Mouse (Mus musculus): ENCODE data around the gene Sigmar1. TPM values are rescaled to one million over a fixed set of nuclear protein-coding genes. Genes with fewer than 3 reads are reported as not detected.
"Not testable (repeated sequence)": the region's sequence is repeated elsewhere in the genome, so short reads cannot be mapped to it uniquely, and the experiment has no call there.

Gene Sigmar1
- polyA plus RNA-seq, 1 experiment from 2014 or later, result 70.3 TPM

DNA sequence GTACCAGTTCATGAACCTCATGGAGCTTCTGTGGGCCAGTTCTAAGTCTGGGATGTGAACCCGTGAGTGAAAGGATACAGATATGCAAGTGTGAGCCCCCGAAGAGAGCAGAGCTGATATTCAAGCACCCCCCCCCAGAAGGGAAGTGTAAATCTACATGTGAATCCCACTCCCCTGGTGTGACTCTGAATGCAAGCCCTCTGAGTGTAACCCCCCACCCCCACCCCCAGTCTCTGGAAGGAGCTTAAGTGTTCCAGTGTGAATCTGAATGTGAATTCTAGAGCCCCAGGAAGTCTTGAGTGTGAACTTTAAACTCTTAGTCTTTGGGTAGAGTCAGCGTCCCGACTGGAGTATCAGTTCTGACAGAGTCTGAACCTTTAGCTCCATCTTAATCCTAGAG is 62.4 kb downstream of the Sigmar1 start:
- H3K4me3 ChIP-seq (ENCODE audit: inconsistent target); H3K79me2 ChIP-seq (ENCODE audit: inconsistent target); H3K36me3 ChIP-seq (ENCODE audit: inconsistent target); H3K27ac ChIP-seq: not testable (repeated sequence)
- WGBS (ENCODE audit: missing documents), result 18% methylated on average over 4 of the region's 4 CpGs

DNA sequence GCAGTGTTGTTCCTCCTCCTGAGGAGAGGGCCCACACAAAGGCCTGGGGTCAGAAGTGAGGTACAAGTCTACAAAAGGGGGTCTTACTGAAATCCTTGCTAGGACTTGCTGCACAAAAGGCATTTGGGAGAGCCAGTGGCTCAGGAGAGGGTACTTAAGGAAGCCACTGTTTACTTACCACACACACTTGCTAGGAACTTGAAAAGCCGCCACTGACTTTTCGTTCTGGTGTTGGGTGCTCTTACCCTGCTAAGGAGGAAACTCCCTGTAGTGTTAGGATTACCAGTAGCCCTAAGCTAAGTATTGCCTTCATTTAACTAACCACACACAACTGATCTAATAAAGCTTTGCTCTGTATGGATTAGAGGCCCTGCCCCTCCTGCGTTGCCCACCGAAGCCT is 65.9 kb downstream of the Sigmar1 start:
- not testable (repeated sequence) for H3K36me3 ChIP-seq (ENCODE audit: inconsistent target); H3K4me3 ChIP-seq (ENCODE audit: inconsistent target); H3K27ac ChIP-seq; H3K79me2 ChIP-seq (ENCODE audit: inconsistent target)
- no CpG with 5 or more reads among the region's 4 CpGs for WGBS (ENCODE audit: missing documents)

DNA sequence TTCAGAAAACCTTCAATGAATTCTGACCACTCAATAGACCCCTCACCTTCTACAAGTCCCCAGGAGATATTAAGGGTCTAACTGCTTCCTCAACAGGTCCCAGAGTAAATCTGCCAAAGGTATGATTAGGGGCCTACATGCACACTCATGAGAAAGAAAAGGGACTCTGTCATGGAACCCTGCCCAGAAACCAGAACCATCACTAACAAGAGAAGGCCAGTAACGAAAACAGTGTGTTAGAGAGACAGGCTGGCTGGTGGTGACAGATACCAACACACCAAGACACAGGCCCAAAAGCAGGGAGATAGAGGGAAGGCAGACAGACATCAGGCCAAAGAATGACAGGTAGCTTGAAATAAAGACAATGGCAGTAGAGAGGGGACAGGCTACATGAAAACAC is 67.4 kb downstream of the Sigmar1 start:
- H3K4me3 ChIP-seq (ENCODE audit: inconsistent target); H3K36me3 ChIP-seq (ENCODE audit: inconsistent target); H3K79me2 ChIP-seq (ENCODE audit: inconsistent target); H3K27ac ChIP-seq: not testable (repeated sequence)
- WGBS (ENCODE audit: missing documents), result 100% methylated on average over 1 of the region's 1 CpGs

Other genes starting within 250 kb of the Sigmar1 start
- 0.22 TPM in 1 of 3 replicates, not detected in the others for gene 1110017D15Rik, start 238.8 kb downstream of the Sigmar1 start, polyA plus RNA-seq (2018)
- gene Fam219a, start 186.6 kb downstream of the Sigmar1 start, polyA plus RNA-seq (2018), result 53.0 to 79.9 TPM (median 67.6 TPM) in 3 replicates
- 0.25 to 1.1 TPM (median 0.45 TPM) in 3 replicates for gene Dnaic1, start 186.4 kb downstream of the Sigmar1 start, polyA plus RNA-seq (2018)
- 1.2 to 3.7 TPM (median 1.6 TPM) in 3 replicates for gene Enho, start 115.8 kb downstream of the Sigmar1 start, polyA plus RNA-seq (2018)
- gene Cntfr, start 59.1 kb downstream of the Sigmar1 start, polyA plus RNA-seq (2018), result not detected in 3 replicates
- 34.7 to 49.1 TPM (median 47.4 TPM) in 3 replicates for gene Il11ra1, start 56.2 kb downstream of the Sigmar1 start, polyA plus RNA-seq (2018)
- gene Rpp25l, start 42.6 kb downstream of the Sigmar1 start, polyA plus RNA-seq (2018), result 6.4 to 25.9 TPM (median 19.8 TPM) in 3 replicates
- gene Dctn3, start 33.0 kb downstream of the Sigmar1 start, polyA plus RNA-seq (2018), result 34.4 to 93.4 TPM (median 69.6 TPM) in 3 replicates
- gene Arid3c, start 25.0 kb downstream of the Sigmar1 start, polyA plus RNA-seq (2018), result not detected in 3 replicates
- 18.2 to 19.2 TPM (median 18.2 TPM) in 3 replicates for gene Galt, start 929 bp downstream of the Sigmar1 start, polyA plus RNA-seq (2018)
- 1.1 to 3.3 TPM in 2 of 3 replicates, not detected in the other for gene Ccl27a, start 18.1 kb upstream of the Sigmar1 start, polyA plus RNA-seq (2018)
- not detected in 3 replicates for gene Gm21541, start 147.5 kb upstream of the Sigmar1 start, polyA plus RNA-seq (2018)
- gene Gm20878, start 185.4 kb upstream of the Sigmar1 start, polyA plus RNA-seq (2018), result not detected in 3 replicates
- not detected in 3 replicates for gene Fam205a4, start 209.9 kb upstream of the Sigmar1 start, polyA plus RNA-seq (2018)